Mouse (Mus musculus): ENCODE results near the gene Smpx. TPM values are rescaled to one million over a fixed set of nuclear protein-coding genes. Genes with fewer than 3 reads are reported as not detected.

The Smpx gene
- total RNA-seq, 2 experiments from 2014 or later, result 18.6 to 63.5 TPM

Other genes starting within 250 kb of the Smpx start
- gene Sms, start 206.6 kb upstream of the Smpx start, total RNA-seq (2021), result 10 to 100 TPM; 14.9 to 22.7 TPM
- gene Yy2, start 129.9 kb upstream of the Smpx start, total RNA-seq (2021), result 1 to 10 TPM in 1 of 2 experiments, not detected in 1; 1.5 TPM
- 10 to 100 TPM; 22.0 to 22.9 TPM for gene Mbtps2, start 100.2 kb upstream of the Smpx start, total RNA-seq (2021)
- gene Klhl34, start 119.5 kb downstream of the Smpx start, total RNA-seq (2021), result under 1 TPM; 0.21 to 0.58 TPM